Mouse (Mus musculus): Measurements from ENCODE around the gene Notum.

DNA sequence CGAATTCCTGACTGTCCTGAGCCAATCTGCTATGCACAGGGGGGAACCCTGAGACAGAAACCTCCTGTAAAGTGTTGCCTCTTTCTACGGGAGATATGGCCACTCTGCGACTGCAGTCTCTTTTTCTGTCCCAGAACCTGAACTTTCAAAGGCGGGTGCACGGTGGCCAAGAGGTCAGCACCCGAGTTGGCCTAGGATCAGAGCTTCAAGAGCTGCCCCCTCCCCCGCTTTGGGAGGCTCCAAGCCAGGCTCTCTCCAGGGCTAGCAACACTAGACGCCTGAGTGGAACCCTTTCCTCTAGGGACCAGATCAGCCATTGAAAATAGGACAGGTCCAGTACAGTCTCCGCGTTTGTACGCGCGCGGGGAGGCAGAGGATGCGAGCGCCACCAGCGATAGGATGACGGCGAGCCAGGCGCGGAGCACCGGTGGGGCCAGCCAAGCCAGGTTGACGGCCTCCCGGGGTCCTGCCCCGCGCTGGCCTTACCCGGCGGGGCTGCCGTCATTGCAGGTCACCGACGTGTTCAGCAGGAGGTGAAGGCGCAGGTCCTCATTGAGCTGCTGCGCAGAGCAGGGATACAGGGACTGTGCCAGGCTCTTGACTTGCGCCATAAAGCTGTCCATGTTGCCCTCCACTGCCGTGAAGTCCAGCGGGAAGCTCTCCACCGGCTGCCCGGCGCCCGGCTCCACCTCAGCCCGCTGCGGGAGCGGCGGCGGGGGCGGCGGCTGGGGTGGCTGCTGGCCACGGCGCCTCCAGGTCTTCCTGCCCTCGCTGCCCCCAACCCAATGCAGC lies 1.3 kb downstream of the Notum start:
- no peak for TF ChIP-seq CTCF (IDR thresholded peaks at IDR 0.05; ENCODE audit: low read depth)
- TF ChIP-seq EP300 (IDR thresholded peaks at IDR 0.05; ENCODE audit: low read depth), result no peak
